Mouse (Mus musculus) thymus, postnatal 0 days (tissue): ENCODE results near the gene Npc1l1. TPM values are rescaled to one million over a fixed set of nuclear protein-coding genes. Genes with fewer than 3 reads are reported as not detected.
A peak's percentile ranks its signal among the peaks of the same experiment; 100 is the strongest.
"Not testable (repeated sequence)": the region's sequence is repeated elsewhere in the genome, so short reads cannot be mapped to it uniquely, and the experiment has no call there.

Source experiments
- DNase-seq: peaks from one replicate; pipeline ENCODE4 v3.0.0-alpha.2; 2015; ENCODE audit warnings: low spot score
- polyA plus RNA-seq: library from polyadenylated mRNA; unstranded; fragments of >200 nt; fragmentation: Nextera tagmentation; extraction: Ambion mirVana; gene quantifications from 2 replicates; pipeline ENCODE4 v1.2.1, GENCODE M21; 2015

Gene Npc1l1
- polyA plus RNA-seq, result 0.04 TPM in 2 replicates

GRCm38 (mm10) chr11:6230012-6230411 lies at the start of gene Npc1l1:
Gene Npc1l1 (minus strand): TSS chr11:6230143.
- no peak for DNase-seq

DNA sequence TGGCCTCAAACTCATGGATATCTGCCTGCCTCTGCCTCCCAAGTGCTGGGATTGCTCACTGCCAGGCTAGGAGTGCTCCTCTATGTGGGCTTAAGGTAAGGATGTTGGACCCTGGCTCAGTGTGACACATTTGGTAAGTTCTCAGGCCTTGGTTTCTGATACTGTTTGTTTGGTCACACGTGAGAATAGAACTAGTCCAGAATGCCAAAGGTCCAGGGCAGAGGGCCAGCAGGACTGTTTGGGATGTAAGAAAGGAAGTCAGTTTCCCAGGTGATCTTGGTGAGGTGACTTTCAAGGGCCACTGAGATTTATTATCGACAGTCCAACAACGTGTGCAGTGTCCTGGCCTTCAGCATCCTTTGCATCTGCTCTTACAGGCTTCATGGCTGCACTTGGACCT lies 46.5 kb upstream of the Npc1l1 start:
- no peak for DNase-seq

DNA sequence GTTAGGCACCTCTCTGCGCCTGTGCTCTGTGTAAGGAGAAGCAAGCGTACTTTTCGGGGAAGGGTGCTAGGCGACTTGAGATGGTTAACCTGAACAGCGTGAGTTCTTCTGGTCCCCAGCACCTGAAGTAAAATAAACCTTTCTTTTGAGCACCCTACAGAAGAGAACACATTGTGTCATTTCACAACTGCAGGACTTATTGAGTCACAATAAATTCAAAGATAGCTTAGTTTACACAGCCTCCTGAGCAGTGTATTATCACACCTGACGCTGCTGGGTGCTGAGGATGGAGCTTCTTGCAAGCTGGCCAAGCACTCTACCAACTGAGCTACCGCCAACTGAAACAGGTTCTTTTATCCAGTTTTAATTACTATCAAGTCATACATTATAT lies 45.1 kb upstream of the Npc1l1 start:
- DNase-seq, result no peak

DNA sequence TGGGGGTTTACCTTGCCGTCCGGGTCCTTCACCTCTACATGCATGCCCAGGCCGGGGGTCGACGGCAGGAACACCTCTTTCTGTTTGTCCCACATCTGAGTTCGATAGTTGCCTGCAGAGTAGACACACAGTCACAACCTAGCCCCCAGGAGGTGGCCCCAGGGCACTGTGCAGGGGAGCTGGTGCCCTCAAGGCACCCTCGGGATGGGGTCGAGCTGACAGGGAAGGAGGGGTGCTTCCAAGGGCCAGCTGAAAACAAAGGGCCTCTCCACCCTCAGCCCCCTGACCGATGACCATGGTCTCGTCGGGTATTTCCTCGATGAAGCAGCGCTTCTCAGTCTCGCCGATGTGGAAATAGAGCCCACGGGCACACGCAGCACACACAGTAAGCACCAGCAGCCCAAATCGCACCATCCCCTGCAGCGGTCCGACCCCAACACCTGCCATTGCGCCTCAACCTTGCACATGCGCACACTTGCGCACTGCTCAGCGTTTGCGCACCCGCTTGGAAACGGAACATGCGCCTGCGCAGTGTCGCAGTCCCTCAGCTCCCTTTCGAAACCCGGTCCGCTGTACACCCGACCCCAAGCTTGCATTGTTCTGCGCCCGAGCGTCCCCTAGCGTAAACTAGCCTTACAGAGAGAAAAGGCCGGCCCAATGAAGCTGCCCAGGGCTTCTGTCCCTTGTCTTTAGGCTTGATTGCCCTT lies 44.6 kb upstream of the Npc1l1 start, which contains the start of gene Tmed4:
Tmed4 (minus strand) TSS at position 484 of the 707 bp plus-strand sequence.
- DNase-seq, result peak; percentile 98

DNA sequence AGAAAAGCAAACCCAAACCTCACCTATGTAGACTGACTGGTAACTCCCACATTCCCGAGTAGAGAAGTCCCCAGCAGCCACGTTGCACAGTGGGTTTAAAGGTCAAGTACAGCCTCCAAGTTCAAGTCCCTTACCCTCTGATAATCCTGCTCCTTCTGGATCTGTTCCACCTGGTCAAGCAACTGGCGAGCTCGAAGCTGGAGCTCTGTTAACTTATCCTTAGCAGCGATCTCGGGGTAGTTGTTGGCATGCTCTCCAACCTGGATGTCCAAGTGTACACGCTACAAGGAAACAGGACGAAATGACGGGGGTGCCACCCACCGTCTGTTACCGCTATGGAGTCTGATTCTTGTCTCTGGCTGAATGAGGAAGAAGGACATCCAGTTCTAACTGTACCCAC lies 43.7 kb upstream of the Npc1l1 start:
- DNase-seq, result no peak

GRCm38 (mm10) chr11:6267320-6268254 lies 37.6 kb upstream of the Npc1l1 start, which contains the start of gene Ddx56:
Gene Ddx56 (minus strand): TSS chr11:6267772.
- DNase-seq, result peak; percentile 94

- no peak for DNase-seq
Observed at GRCm38 (mm10) chr11:6266621-6267020, 36.7 kb upstream of the Npc1l1 start.

- DNase-seq, result peak; percentile 76
Observed at GRCm38 (mm10) chr11:6261434-6262082, 31.6 kb upstream of the Npc1l1 start.

GRCm38 (mm10) chr11:6259413-6259812 lies 29.5 kb upstream of the Npc1l1 start:
- no peak for DNase-seq

DNA sequence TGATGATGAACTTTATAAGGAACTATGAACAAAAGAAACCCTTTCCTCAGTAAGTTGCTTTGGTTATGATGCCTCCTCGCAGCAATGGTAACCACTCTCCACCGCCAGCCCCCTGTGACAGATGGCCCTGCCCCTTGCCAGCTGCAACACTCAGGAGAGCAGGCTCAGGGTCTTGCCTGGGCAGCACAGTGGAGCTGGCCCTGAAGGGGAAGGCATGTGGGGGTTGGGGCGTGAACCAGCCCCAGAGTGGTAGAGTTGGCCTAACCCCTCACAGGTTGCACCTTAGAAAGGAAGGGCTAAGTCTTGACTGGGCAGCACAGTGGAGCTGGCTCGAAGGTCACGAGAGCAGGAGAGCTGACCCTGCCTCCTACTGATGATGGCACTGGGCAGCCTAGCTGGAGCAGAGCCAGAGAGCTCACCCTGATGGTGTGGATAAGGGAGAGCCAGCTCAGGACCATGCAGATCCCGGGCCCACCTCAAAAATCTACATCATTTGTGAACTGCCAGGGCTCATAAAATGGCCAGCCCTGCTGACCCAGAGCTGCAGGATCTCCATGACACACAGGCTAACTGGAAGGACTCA lies 26.6 kb upstream of the Npc1l1 start:
- DNase-seq, result no peak

DNA sequence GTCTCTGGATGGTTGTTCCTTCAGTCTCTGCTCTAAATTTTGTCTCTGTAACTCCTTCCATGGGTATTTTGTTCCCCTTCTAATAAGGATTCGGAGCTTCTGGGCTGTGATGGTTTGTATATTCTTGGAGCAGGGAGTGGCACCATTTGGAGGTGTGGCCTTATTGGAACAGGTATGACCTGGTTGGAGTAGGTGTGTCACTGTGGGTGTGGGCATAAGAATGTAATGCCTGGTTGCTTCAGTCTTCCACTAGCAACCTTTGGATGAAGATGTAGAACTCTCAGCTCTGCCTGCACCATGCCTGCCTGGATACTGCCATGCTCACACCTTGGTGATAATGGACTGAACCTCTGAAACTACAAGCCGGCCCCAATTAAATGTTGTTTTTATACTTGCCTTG lies 24.7 kb upstream of the Npc1l1 start:
- not testable (repeated sequence) for DNase-seq

- DNase-seq, result no peak
Observed at GRCm38 (mm10) chr11:6252824-6253223, 22.9 kb upstream of the Npc1l1 start.

DNA sequence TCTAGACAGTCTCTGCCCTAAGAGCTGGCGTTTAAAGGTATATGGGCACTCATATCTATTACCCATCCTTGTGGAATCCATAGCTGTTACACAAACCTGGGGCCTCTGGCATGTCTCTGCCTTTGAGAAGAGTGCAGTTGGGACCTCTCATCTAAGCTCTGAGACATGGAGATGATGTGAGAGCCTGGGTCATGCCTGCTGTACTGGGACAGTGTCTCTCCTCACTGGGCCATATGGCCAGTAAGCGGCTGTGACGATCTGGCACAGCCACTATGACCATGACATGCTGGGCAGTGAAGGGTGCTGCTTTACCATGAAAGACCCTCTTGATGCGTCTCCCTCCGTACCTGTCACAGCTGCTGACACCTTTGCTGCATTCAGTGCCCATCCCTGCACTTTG lies 22.3 kb upstream of the Npc1l1 start:
- DNase-seq, result no peak

GRCm38 (mm10) chr11:6244707-6245106 lies 14.8 kb upstream of the Npc1l1 start:
- peak; percentile 12 for DNase-seq

- DNase-seq, result no peak
Observed at GRCm38 (mm10) chr11:6233025-6233424, 3.1 kb upstream of the Npc1l1 start.

DNA sequence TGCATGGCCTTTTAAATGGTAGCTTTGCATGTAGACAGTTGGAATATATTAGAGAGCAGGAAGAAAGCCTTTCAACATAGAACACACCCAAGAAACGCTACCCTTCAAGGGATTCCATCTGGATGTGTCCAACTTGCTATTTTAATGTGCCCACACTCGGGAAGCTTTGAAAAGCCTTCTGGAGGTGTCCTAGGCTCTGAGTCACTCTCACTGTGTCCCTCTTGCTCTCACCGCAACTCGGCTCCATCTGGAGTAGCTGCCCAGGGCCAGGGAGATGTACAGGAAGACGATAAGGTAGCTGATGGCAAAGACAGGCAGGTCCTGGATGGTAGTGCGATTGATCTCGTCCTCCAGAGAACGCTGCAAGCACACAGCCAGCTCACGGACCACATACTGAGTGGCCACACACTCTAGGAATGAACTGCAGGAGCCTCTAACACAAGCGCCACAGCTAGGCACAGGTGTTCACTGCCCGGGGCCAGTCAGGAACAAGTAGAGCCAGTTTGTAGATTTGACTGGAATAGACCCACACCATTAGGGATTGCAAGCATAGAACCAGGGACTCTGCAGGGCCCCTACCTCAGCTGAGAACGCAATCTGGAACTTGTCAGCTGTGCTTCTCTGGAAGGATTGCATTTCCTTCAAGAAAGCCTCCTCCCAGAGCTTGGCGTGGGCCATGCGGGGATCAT lies 5.3 kb downstream of the Npc1l1 start:
- DNase-seq, result no peak

GRCm38 (mm10) chr11:6222187-6222586 lies 7.8 kb downstream of the Npc1l1 start:
- no peak for DNase-seq

DNA sequence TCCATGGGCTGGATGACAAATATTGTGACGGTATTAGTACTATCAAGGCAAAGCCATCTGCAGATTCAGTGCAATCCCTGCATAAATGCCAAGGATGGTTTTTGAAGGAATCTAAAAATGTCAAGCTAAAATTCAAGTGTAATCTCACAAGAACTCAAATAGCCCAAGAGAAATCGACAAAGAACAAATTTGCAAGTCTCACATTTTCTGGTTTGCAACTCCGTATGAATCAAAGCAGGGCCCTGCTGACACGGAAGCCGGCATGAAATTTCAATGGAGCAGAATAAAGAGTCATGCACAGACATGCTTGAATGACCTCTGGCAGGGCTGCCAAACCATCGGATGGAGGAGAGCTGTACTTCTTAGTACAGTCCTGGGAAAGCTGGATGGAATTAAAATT lies 10.0 kb downstream of the Npc1l1 start:
- no peak for DNase-seq

- DNase-seq, result no peak
Observed at GRCm38 (mm10) chr11:6218189-6218896, 11.6 kb downstream of the Npc1l1 start.

GRCm38 (mm10) chr11:6216834-6217233 lies 13.1 kb downstream of the Npc1l1 start:
- DNase-seq, result no peak
